Mouse (Mus musculus): ENCODE data around the gene Cd6. TPM values are rescaled to one million over a fixed set of nuclear protein-coding genes. Genes with fewer than 3 reads are reported as not detected.

Cd6 gene
- polyA plus RNA-seq, 1 experiment from 2014 or later = 0.23 TPM

DNA sequence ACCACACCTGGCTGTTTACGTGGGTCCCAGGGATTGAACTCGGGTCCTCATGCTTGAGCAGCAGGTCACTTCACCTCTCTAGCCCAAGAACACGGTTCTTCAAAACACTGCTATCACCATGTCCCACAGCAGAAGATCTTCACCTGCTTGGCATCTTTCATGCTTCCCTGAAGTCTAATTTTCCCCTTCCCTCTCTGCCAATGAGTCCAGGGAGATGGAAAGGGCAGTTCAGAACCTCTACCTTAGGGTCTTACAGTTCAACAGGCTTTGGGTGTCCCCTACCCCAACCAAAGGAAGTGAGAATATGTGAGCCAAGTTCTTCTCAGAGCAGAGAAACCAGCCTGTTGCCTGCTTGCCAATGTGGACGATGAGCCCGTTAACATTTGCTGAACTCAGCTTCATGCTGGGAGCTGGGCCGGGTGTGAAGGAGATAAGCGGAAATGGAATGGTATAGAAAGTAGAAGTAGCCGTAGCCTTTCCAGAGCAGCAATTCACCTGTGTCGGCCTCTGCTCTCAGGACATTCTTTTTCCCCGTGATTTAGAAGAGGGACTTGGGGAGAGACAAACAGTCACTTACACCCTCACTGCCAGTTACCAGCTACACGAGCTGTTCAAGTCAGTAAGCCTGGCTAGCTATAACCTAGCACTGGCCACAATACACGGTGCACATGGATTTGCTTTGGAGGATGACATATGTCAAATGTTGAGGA lies 21.2 kb downstream of the Cd6 start:
- Histone ChIP-seq H3K4me3 (ENCODE audit: low read length) (no peak overlapping the region), H3K9ac (ENCODE audit: low read depth, low read length) (no peak overlapping the region), H3K4me1 (ENCODE audit: control insufficient read depth, insufficient read depth, low read length) (no peaks in the 10 kb centered on the region), H3K27me3 (replicated peaks; ENCODE audit: control insufficient read depth, insufficient read depth, low read length) (no peaks in the 10 kb centered on the region), H3K4me2 (ENCODE audit: low read depth, low read length) (no peak overlapping the region), H3K9me3 (ENCODE audit: control insufficient read depth, low read length) (no peaks in the 10 kb centered on the region), H3K27ac (ENCODE audit: low read length) (no peak overlapping the region), H3K36me3 (ENCODE audit: control insufficient read depth, insufficient read depth, low read length) (no peaks in the 10 kb centered on the region)
- 85% methylated on average over 12 of the region's 12 CpGs for whole genome bisulfite sequencing
- no peak for ATAC-seq

DNA sequence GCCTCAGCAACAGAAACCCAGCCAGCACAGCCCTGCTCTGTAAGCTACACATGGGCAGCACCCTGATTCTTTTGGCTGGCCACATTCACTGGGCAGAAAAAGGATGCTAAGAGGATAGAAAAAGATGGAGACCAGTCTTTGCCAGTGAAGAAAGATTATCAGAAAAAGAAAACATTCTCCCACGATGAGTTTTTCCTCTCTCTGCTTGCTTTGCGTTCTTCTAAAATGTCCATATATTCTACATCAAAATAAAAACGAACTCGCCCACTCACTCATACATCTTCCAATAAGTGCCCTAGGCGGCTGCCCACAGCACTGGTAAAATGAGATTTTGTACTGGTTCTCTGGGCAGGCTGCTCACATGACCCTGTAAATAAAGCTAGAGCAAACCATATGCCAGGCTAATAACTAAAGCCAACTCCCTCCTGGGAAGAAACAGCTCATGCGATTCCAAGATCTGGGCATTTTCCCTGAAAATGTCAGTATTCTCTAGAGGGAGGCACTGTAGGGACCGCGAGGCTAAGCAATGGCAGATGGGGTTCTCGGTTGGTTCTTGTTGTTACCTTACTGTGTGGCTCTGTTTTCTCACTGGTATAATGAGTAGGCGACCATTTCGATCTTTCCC lies 24.1 kb downstream of the Cd6 start:
- Histone ChIP-seq H3K4me3 (ENCODE audit: low read length) (no peak overlapping the region), H3K4me1 (ENCODE audit: control insufficient read depth, insufficient read depth, low read length) (no peaks in the 10 kb centered on the region), H3K9me3 (ENCODE audit: control insufficient read depth, low read length) (no peaks in the 10 kb centered on the region), H3K27me3 (replicated peaks; ENCODE audit: control insufficient read depth, insufficient read depth, low read length) (no peaks in the 10 kb centered on the region), H3K36me3 (ENCODE audit: control insufficient read depth, insufficient read depth, low read length) (no peaks in the 10 kb centered on the region), H3K4me2 (ENCODE audit: low read depth, low read length) (no peak overlapping the region), H3K9ac (ENCODE audit: low read depth, low read length) (no peak overlapping the region), H3K27ac (ENCODE audit: low read length) (no peak overlapping the region)
- no peak for ATAC-seq
- WGBS = 88% methylated on average over 11 of the region's 11 CpGs

DNA sequence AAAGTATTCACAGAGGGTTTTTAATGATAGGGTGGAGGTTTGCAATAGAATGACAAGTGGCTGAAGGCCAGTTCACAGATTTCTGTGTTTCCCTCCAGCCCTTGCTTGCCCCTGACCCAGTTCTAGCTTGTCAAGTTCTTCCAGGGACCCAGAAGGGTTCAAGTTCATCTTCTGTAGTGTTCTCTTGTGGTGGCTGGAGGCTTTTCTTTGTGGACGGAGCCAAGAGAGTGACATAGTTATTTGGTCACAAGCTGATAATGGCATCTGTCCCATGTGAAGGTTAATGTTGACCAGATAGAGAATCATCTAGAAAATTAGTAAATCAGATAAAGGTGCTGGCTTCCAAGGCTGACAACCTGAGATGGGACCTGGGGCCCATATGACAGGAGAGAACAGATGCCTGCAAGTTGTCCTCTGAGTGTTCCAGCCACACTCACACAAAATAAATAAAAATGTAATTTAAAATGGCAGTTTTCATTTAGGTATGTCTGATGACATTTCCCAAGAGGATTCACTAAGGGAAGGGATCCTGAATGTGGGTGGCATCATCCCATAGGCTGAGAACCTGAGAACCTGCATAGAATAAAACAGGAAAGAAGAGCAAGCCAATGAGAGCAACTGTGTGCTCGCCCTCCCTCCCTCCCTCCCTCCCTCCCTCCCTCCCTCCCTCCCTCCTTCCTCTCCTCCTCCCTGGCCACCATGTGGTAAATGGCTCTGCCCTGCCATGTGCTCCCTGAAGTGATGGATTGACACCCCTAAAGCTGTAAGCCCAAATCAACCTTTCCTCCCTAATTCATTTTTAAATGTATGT lies 24.8 kb downstream of the Cd6 start:
- no peak overlapping the region for H3K4me3 ChIP-seq (ENCODE audit: low read length)
- H3K4me1 ChIP-seq (ENCODE audit: control insufficient read depth, insufficient read depth, low read length) = no peaks in the 10 kb centered on the region
- H3K4me2 ChIP-seq (ENCODE audit: low read depth, low read length) = no peak overlapping the region
- no peaks in the 10 kb centered on the region for H3K36me3 ChIP-seq (ENCODE audit: control insufficient read depth, insufficient read depth, low read length)
- no peak for ATAC-seq
- 92% methylated on average over 2 of the region's 2 CpGs for WGBS
- H3K9me3 ChIP-seq (ENCODE audit: control insufficient read depth, low read length) = no peaks in the 10 kb centered on the region
- H3K27ac ChIP-seq (ENCODE audit: low read length) = no peak overlapping the region
- H3K9ac ChIP-seq (ENCODE audit: low read depth, low read length) = no peak overlapping the region
- no peaks in the 10 kb centered on the region for H3K27me3 ChIP-seq (replicated peaks; ENCODE audit: control insufficient read depth, insufficient read depth, low read length)

DNA sequence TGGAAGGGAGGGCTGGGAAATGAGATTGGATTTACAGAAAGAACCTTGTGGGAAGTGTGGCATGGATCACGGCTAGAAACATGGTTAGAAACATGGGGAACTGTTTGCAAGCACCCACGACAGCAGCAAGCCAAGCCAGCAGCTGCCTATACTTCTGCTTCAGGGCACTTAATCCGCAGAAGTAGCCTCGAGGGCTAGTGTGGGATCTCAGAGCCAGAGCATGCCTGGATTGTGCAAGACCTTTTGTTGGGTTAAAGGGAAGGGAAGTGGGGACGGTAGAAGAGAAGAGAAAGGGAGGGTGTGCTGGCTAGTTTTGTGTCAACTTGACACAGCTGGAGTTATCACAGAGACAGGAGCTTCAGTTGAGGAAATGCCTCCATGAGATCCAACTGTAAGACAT lies 26.1 kb downstream of the Cd6 start:
- Histone ChIP-seq H3K36me3 (ENCODE audit: control insufficient read depth, insufficient read depth, low read length) (no peaks in the 10 kb centered on the region), H3K27me3 (replicated peaks; ENCODE audit: control insufficient read depth, insufficient read depth, low read length) (no peaks in the 10 kb centered on the region), H3K4me3 (ENCODE audit: low read length) (no peak overlapping the region), H3K9me3 (ENCODE audit: control insufficient read depth, low read length) (no peaks in the 10 kb centered on the region), H3K4me2 (ENCODE audit: low read depth, low read length) (no peak overlapping the region), H3K9ac (ENCODE audit: low read depth, low read length) (no peak overlapping the region), H3K4me1 (ENCODE audit: control insufficient read depth, insufficient read depth, low read length) (no peaks in the 10 kb centered on the region), H3K27ac (ENCODE audit: low read length) (no peak overlapping the region)
- no peak for ATAC-seq
- WGBS = 68% methylated on average over 5 of the region's 5 CpGs

DNA sequence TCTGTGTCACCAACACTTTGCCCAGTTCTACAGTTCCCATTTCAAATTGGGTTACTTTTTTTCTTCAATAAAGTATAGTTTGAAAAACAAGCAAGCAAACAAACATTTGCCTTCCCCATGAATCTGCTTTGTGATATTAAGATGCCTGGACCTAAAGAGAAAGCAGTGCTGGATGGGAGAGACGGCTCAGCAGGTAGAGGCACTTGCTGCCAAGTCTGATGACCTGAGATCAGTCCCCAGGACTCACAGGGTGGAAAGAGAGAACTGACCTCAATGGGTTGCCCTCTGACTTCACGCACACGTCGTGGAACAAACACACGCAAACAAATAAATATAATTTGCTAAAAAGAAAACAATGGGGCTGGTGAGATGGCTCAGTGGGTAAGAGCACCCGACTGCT lies 28.0 kb downstream of the Cd6 start:
- Histone ChIP-seq H3K27me3 (replicated peaks; ENCODE audit: control insufficient read depth, insufficient read depth, low read length) (no peaks in the 10 kb centered on the region), H3K4me3 (ENCODE audit: low read length) (no peak overlapping the region), H3K36me3 (ENCODE audit: control insufficient read depth, insufficient read depth, low read length) (no peaks in the 10 kb centered on the region), H3K9ac (ENCODE audit: low read depth, low read length) (no peak overlapping the region), H3K4me1 (ENCODE audit: control insufficient read depth, insufficient read depth, low read length) (no peaks in the 10 kb centered on the region), H3K9me3 (ENCODE audit: control insufficient read depth, low read length) (no peaks in the 10 kb centered on the region), H3K4me2 (ENCODE audit: low read depth, low read length) (no peak overlapping the region), H3K27ac (ENCODE audit: low read length) (no peak overlapping the region)
- WGBS = 82% methylated on average over 6 of the region's 6 CpGs
- no peak for ATAC-seq

DNA sequence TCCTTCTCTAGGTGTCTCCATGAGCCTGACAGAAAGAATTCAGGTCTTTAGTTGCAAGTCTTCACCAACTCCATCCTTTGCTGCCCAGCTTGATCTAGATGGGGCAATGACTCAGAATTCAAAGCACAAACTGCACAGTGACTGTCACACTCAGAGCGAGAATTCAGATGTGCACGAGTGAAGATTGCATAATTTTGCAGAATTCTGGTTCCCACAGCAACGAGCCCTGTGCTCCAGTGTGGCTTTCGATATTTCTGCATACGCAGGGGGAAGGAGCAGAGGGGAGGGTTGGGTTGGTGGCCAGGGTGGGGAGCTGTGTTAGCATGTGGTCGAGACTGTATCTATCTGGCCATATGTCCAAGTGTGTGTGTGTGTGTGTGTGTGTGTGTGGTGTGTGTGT lies 28.8 kb downstream of the Cd6 start:
- Histone ChIP-seq H3K36me3 (ENCODE audit: control insufficient read depth, insufficient read depth, low read length) (no peaks in the 10 kb centered on the region), H3K9ac (ENCODE audit: low read depth, low read length) (no peak overlapping the region), H3K9me3 (ENCODE audit: control insufficient read depth, low read length) (no peaks in the 10 kb centered on the region), H3K4me3 (ENCODE audit: low read length) (no peak overlapping the region), H3K27ac (ENCODE audit: low read length) (no peak overlapping the region), H3K27me3 (replicated peaks; ENCODE audit: control insufficient read depth, insufficient read depth, low read length) (no peaks in the 10 kb centered on the region), H3K4me2 (ENCODE audit: low read depth, low read length) (no peak overlapping the region), H3K4me1 (ENCODE audit: control insufficient read depth, insufficient read depth, low read length) (no peaks in the 10 kb centered on the region)
- ATAC-seq = no peak
- WGBS = 68% methylated on average over 6 of the region's 6 CpGs

DNA sequence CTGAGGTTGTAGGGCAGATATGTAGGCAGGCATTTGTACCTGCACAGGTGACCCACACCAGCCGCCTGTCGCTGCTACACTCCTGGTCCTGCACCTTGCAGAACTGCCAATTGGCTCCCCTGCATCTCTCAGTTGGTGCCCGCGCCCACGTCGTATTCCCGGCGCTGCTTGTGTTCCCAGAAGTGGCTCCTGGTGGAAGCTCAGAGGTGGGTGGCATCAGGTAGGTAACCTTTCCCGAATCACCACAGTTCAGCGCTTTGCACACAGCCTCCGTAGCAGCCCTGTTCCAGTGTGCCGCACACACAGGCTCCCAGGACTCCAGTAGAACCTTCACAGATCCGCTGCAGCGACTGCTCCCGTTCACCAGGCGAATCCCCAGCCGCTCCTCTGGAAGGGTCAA lies 30.7 kb downstream of the Cd6 start:
- WGBS = 94% methylated on average over 17 of the region's 17 CpGs
- no peaks in the 10 kb centered on the region for H3K27me3 ChIP-seq (replicated peaks; ENCODE audit: control insufficient read depth, insufficient read depth, low read length)
- H3K9me3 ChIP-seq (ENCODE audit: control insufficient read depth, low read length) = no peaks in the 10 kb centered on the region
- ATAC-seq = no peak
- no peak overlapping the region for H3K9ac ChIP-seq (ENCODE audit: low read depth, low read length)
- no peak overlapping the region for H3K4me3 ChIP-seq (ENCODE audit: low read length)
- no peak overlapping the region for H3K27ac ChIP-seq (ENCODE audit: low read length)
- H3K36me3 ChIP-seq (ENCODE audit: control insufficient read depth, insufficient read depth, low read length) = no peaks in the 10 kb centered on the region
- H3K4me1 ChIP-seq (ENCODE audit: control insufficient read depth, insufficient read depth, low read length) = no peaks in the 10 kb centered on the region
- no peak overlapping the region for H3K4me2 ChIP-seq (ENCODE audit: low read depth, low read length)

DNA sequence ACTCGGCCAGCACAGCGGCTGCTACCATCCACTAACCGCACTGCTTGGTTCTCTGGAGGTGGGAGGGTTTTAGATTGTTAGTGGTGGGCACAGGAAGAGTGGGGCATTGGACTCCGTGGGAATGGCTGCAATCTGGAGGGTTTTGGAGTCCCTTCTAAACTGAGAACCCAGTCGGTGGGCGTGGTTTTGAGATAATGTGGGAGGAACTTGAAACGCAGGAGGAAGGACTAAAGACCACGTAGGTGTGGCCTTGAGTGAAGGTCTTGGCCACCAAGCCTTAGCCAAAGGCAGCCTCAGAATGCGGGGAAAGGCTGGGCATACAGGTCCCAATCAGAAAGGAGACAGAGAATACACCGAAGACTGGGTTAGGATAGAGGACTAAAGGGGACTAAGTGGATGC lies 31.3 kb downstream of the Cd6 start:
- Histone ChIP-seq H3K4me2 (ENCODE audit: low read depth, low read length) (no peak overlapping the region), H3K4me3 (ENCODE audit: low read length) (no peak overlapping the region), H3K4me1 (ENCODE audit: control insufficient read depth, insufficient read depth, low read length) (no peaks in the 10 kb centered on the region), H3K27me3 (replicated peaks; ENCODE audit: control insufficient read depth, insufficient read depth, low read length) (no peaks in the 10 kb centered on the region), H3K9ac (ENCODE audit: low read depth, low read length) (no peak overlapping the region), H3K36me3 (ENCODE audit: control insufficient read depth, insufficient read depth, low read length) (no peaks in the 10 kb centered on the region), H3K9me3 (ENCODE audit: control insufficient read depth, low read length) (no peaks in the 10 kb centered on the region), H3K27ac (ENCODE audit: low read length) (no peak overlapping the region)
- 65% methylated on average over 10 of the region's 10 CpGs for WGBS
- ATAC-seq = no peak

DNA sequence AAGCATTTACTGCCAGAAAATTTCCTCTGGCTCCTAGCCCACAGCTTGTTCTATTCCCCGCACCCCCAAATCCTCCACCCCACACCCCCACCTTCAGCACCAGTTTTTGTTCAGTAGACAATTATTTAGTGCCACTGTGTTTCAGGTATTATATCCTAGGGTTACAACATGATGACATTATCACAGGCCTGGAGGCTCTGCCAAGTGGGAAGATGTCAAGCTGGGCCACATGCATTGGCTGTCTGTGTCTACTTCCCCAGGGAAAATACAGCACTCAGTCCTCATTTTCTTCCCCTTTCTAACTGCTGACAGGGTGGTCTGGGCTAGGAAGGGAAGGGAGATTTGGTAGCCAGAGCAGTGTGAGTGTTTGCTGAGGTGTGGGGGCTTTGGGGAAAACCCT lies 34.9 kb downstream of the Cd6 start:
- no peaks in the 10 kb centered on the region for H3K36me3 ChIP-seq (ENCODE audit: control insufficient read depth, insufficient read depth, low read length)
- no peaks in the 10 kb centered on the region for H3K4me1 ChIP-seq (ENCODE audit: control insufficient read depth, insufficient read depth, low read length)
- WGBS = 94% methylated on average over 1 of the region's 1 CpGs
- H3K9ac ChIP-seq (ENCODE audit: low read depth, low read length) = no peak overlapping the region
- ATAC-seq = no peak
- no peak overlapping the region for H3K4me3 ChIP-seq (ENCODE audit: low read length)
- no peaks in the 10 kb centered on the region for H3K27me3 ChIP-seq (replicated peaks; ENCODE audit: control insufficient read depth, insufficient read depth, low read length)
- H3K4me2 ChIP-seq (ENCODE audit: low read depth, low read length) = no peak overlapping the region
- H3K9me3 ChIP-seq (ENCODE audit: control insufficient read depth, low read length) = no peaks in the 10 kb centered on the region
- H3K27ac ChIP-seq (ENCODE audit: low read length) = no peak overlapping the region
